Mouse (Mus musculus) liver, embryonic 14.5 days (tissue): ENCODE data around the gene Gna14. TPM values are rescaled to one million over a fixed set of nuclear protein-coding genes. Genes with fewer than 3 reads are reported as not detected.

Experiments
- ATAC-seq: fragments of 200-750 bp; cut with Nextera tagmentation; 2 replicates; pipeline ENCODE4 v1.8.0; 2017; ENCODE audit warnings: moderate number of reproducible peaks, mild to moderate bottlenecking, moderate library complexity; ENCODE audit not compliant: insufficient read depth
- DNase-seq, 3 experiments: peaks; one replicate each; pipeline ENCODE4 v3.0.0-alpha.2; 2012 to 2013; ENCODE audit warnings: low read depth in 3 of 3, low spot score in 3 of 3
- H3K27ac ChIP-seq: fragments of 300-500 bp; sonication (generic); 2 replicates; pipeline ENCODE4 v1.5.1; 2014; ENCODE audit warnings: moderate library complexity, mild to moderate bottlenecking, control low read depth, inconsistent platforms
- H3K27me3 ChIP-seq: fragments of 300-500 bp; sonication (generic); 2 replicates; pipeline ENCODE4 v1.6.1; 2014; ENCODE audit warnings: mild to moderate bottlenecking, low read length, moderate library complexity; ENCODE audit not compliant: control insufficient read depth, insufficient read depth
- H3K36me3 ChIP-seq: fragments of 300-500 bp; sonication (generic); replicated peaks from 2 replicates; pipeline ENCODE4 v1.6.1; 2014; ENCODE audit warnings: low read depth; ENCODE audit not compliant: control insufficient read depth, insufficient read depth
- H3K4me1 ChIP-seq, 2 experiments: fragments of 200-500 bp in 1 of 2; fragments of 300-500 bp in 1 of 2; sonication (generic) in 1 of 2; replicated peaks; 2 replicates each; pipeline ENCODE4 v1.6.1; 2012 to 2014; ENCODE audit warnings: antibody characterized with exemption in 1 of 2, inconsistent platforms in 1 of 2, low read length in 1 of 2; ENCODE audit not compliant: control insufficient read depth in 2 of 2, insufficient read depth in 2 of 2
- H3K4me2 ChIP-seq: fragments of 300-500 bp; sonication (generic); 2 replicates; pipeline ENCODE4 v1.6.1; 2014; ENCODE audit warnings: low read depth, mild to moderate bottlenecking, control low read depth, moderate library complexity
- H3K4me3 ChIP-seq, 2 experiments: fragments of 200-500 bp in 1 of 2; fragments of 300-500 bp in 1 of 2; sonication (generic) in 1 of 2; 2 replicates each; pipeline ENCODE4 v1.5.1; 2012 to 2014; ENCODE audit warnings: low read depth in 2 of 2, low read length in 2 of 2, mild to moderate bottlenecking in 2 of 2, control low read depth in 1 of 2, inconsistent platforms in 1 of 2, moderate library complexity in 1 of 2; ENCODE audit not compliant: insufficient read depth in 1 of 2
- H3K9ac ChIP-seq: fragments of 300-500 bp; sonication (generic); replicated peaks from 2 replicates; pipeline ENCODE4 v1.6.1; 2014; ENCODE audit warnings: mild to moderate bottlenecking, control low read depth, moderate library complexity
- H3K9me3 ChIP-seq: fragments of 300-500 bp; sonication (generic); 2 replicates; pipeline ENCODE4 v1.6.1; 2016; ENCODE audit warnings: low read length, mixed read lengths; ENCODE audit not compliant: control insufficient read depth
- CTCF ChIP-seq: IDR thresholded peaks from 2 replicates; pipeline ENCODE4 v1.5.1; 2016; ENCODE audit warnings: antibody characterized with exemption, low read depth, control low read depth
- EP300 ChIP-seq: IDR thresholded peaks from 2 replicates; pipeline ENCODE4 v1.6.1; 2016; ENCODE audit warnings: antibody characterized with exemption, low read depth
- WGBS: fragments of 180-500 bp; shearing (Covaris S2); extraction: QIAGEN DNeasy Blood & Tissue Kit; methylation state at CpG from one replicate; pipeline ENCODE4 v1.1.7; 2014; ENCODE audit not compliant: insufficient replicate concordance; 5-methylcytosine and 5-hydroxymethylcytosine counted together
- polyA plus RNA-seq, 2 experiments: library from polyadenylated mRNA; depleted of rRNA in 1 of 2; stranded (reverse) in 1 of 2; unstranded in 1 of 2; fragments of >200 nt; fragmentation: Nextera tagmentation in 1 of 2; extraction: Ambion mirVana in 1 of 2; gene quantifications; 2 replicates each; pipeline versions ENCODE4 v1.2.1 to v1.2.3; 2012 to 2014

Gna14 gene
- polyA plus RNA-seq, 2 experiments: 0.85 to 0.87 TPM

DNA sequence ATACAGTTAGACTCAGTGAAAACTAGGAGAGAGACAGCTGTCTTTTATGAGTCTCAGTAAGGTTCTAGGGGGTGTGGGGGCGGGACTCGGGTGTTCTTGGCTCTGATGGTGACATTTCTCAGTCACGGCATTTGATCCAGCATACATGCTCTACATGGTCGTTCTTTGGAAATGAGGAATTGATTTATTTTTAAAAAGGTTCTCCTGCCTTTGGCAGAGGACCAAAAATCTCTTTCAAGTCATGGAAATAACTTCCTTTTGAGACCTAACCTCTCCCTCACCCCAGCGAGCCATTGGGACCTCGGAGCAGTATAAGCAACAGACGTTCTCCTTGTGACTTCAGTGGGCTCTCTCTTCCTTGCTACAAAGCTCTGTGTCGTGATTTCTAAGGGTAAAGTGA, 121.4 kb downstream of the Gna14 start:
- Histone ChIP-seq H3K36me3 (no peaks in the 10 kb centered on the region), H3K9ac (no peak overlapping the region), H3K4me3 (no peak overlapping the region), H3K27me3 (no peaks in the 10 kb centered on the region), H3K27ac (no peak overlapping the region), H3K9me3 (no peaks in the 10 kb centered on the region), H3K4me1 (no peaks in the 10 kb centered on the region), H3K4me2 (no peak overlapping the region)
- TF ChIP-seq CTCF: no peak
- TF ChIP-seq EP300: no peak
- ATAC-seq (no peak), DNase-seq (no peak)
- 75% methylated on average over 8 of the region's 8 CpGs for WGBS

DNA sequence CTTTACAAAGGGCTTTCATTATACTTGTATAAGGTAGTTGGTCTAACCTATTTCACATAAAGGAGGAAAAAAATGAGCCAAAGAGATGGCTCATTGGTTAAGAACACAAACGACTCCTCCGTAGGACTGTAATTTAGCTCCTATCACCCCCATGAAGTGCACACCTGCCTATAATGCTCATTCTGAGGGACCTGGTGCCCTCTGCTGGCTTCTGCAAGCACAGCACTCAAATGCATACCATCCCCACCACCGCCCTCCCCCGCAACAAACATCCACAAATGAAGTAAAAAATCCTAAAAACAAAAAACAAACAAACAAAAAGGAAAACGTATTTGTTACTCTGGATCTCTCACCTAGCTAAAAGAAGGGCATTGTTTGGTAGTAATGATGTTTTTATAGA, 122.4 kb downstream of the Gna14 start:
- no peak overlapping the region for H3K4me2 ChIP-seq
- H3K27me3 ChIP-seq: no peaks in the 10 kb centered on the region
- H3K9me3 ChIP-seq: no peaks in the 10 kb centered on the region
- no peak overlapping the region for H3K9ac ChIP-seq
- TF ChIP-seq CTCF: peak; percentile 75
- no peak for TF ChIP-seq EP300
- H3K4me1 ChIP-seq: no peaks in the 10 kb centered on the region
- H3K36me3 ChIP-seq: no peaks in the 10 kb centered on the region
- H3K27ac ChIP-seq: no peak overlapping the region
- no peak overlapping the region for H3K4me3 ChIP-seq
- DNase-seq: peak in 1 of 3 experiments; percentile 0
- ATAC-seq: no peak
- WGBS: 54% methylated on average over 5 of the region's 5 CpGs

DNA sequence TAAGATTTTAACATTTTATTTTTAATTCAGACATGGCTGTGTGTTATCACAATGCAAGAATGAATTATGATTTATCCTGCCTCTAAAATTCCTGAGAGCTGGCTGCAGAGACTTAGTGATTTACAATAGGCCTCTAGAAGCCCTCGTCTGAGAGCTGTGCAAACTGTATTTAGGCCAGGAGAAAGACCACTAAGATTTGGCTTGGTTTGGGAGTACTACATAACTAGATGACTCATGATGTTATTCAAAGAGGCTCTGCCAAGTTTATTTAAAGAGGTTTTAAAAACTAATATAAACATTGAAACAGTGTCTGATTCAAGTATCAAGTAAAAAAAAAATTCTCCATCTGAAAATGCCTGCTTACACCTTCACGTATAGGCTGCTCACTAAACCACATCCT, 123.0 kb downstream of the Gna14 start:
- H3K4me1 ChIP-seq: no peaks in the 10 kb centered on the region
- H3K9ac ChIP-seq: no peak overlapping the region
- no peak for DNase-seq
- TF ChIP-seq CTCF (no peak), EP300 (no peak)
- no peaks in the 10 kb centered on the region for H3K9me3 ChIP-seq
- no peak overlapping the region for H3K27ac ChIP-seq
- WGBS: 64% methylated on average over 2 of the region's 2 CpGs
- no peak for ATAC-seq
- no peaks in the 10 kb centered on the region for H3K36me3 ChIP-seq
- no peak overlapping the region for H3K4me3 ChIP-seq
- no peaks in the 10 kb centered on the region for H3K27me3 ChIP-seq
- no peak overlapping the region for H3K4me2 ChIP-seq

DNA sequence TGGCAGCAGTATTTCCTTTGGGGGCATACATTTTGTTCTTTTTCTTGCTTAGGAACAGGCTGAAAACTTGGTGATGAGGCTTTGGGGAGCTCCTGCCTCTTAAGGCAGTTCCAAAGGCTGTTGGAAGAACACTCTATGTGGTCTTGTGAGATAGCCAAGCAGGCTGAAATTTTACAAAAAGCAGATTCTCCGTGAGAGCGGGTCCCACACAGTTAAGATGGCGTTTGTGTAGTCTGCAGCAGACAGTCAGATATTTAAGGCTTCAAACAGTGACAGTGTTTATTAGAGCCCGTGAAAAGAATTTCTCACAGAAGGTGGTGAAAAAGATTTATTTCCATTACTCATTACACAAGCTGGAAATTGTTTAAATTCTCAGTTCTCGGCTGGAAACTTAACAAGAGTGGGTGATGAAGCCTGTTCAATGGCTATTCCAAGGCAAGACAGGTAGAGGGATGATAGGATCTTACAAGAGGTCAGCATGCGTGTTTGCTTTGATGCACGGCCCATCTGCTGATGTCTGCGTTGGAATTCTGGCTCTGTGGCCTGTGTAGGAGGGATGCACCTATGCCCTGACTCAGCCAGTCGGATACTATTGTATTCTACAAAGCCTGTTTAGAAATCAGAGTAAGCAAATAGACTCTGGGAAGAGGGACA, 123.8 kb downstream of the Gna14 start:
- DNase-seq: no peak
- no peak overlapping the region for H3K4me2 ChIP-seq
- no peak for ATAC-seq
- no peaks in the 10 kb centered on the region for H3K4me1 ChIP-seq
- no peak overlapping the region for H3K27ac ChIP-seq
- TF ChIP-seq CTCF: no peak
- TF ChIP-seq EP300: no peak
- H3K36me3 ChIP-seq: no peaks in the 10 kb centered on the region
- H3K9ac ChIP-seq: no peak overlapping the region
- WGBS: 59% methylated on average over 9 of the region's 9 CpGs
- H3K4me3 ChIP-seq: no peak overlapping the region
- H3K27me3 ChIP-seq: no peaks in the 10 kb centered on the region
- no peaks in the 10 kb centered on the region for H3K9me3 ChIP-seq

DNA sequence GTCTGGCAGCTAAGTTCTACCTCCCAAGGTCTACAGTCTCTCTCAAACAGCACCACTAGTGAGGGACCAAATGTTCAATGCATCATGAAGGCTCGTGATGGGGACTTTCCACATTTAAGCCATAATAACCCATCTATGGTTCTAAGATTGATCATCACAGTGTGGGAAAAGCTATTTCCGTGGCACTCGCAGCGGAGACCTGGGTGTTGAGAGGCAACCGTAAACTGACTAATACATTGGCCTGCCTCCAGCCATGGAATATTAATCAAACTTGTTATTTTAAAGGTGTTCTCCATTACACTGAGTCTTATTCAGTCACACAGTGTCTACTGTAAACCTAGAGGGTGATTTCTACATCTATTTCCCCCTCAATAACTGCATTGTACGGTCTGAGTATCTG, 127.1 kb downstream of the Gna14 start:
- Histone ChIP-seq H3K4me2 (no peak overlapping the region), H3K27me3 (no peaks in the 10 kb centered on the region), H3K9me3 (no peaks in the 10 kb centered on the region), H3K4me3 (no peak overlapping the region), H3K9ac (no peak overlapping the region), H3K36me3 (no peaks in the 10 kb centered on the region), H3K4me1 (no peaks in the 10 kb centered on the region), H3K27ac (no peak overlapping the region)
- ATAC-seq (no peak), DNase-seq (no peak)
- 72% methylated on average over 6 of the region's 6 CpGs for WGBS
- no peak for TF ChIP-seq CTCF
- no peak for TF ChIP-seq EP300
